Mouse (Mus musculus) limb, embryonic 10.5 days (tissue): ENCODE data around the gene Pld1. TPM values are rescaled to one million over a fixed set of nuclear protein-coding genes. Genes with fewer than 3 reads are reported as not detected.
"Not testable (repeated sequence)": the region's sequence is repeated elsewhere in the genome, so short reads cannot be mapped to it uniquely, and the experiment has no call there.

Experiments
- DNase-seq: peaks from one replicate; pipeline ENCODE4 v3.0.0-alpha.2; 2017; ENCODE audit warnings: low spot score
- H3K27ac ChIP-seq: fragments of 300-500 bp; sonication (generic); 2 replicates; pipeline ENCODE4 v1.5.1; 2016; ENCODE audit warnings: mild to moderate bottlenecking
- H3K27me3 ChIP-seq: fragments of 300-500 bp; sonication (generic); 2 replicates; pipeline ENCODE4 v1.6.1; 2016; ENCODE audit warnings: low read depth, mild to moderate bottlenecking; ENCODE audit not compliant: poor library complexity, severe bottlenecking
- H3K36me3 ChIP-seq: fragments of 300-500 bp; sonication (generic); 2 replicates; pipeline ENCODE4 v1.6.1; 2016; ENCODE audit warnings: mild to moderate bottlenecking, moderate library complexity
- H3K4me1 ChIP-seq: fragments of 300-500 bp; sonication (generic); 2 replicates; pipeline ENCODE4 v1.6.1; 2016
- H3K4me3 ChIP-seq: fragments of 300-500 bp; sonication (generic); 2 replicates; pipeline ENCODE4 v1.5.1; 2016; ENCODE audit warnings: mild to moderate bottlenecking, moderate library complexity
- H3K9me3 ChIP-seq: fragments of 300-500 bp; sonication (generic); replicated peaks from 2 replicates; pipeline ENCODE4 v1.6.1; 2016; ENCODE audit warnings: mild to moderate bottlenecking
- WGBS: fragments of 180-500 bp; shearing (Covaris S2); methylation state at CpG from one replicate; pipeline ENCODE4 v1.1.7; 2016; 5-methylcytosine and 5-hydroxymethylcytosine counted together
- polyA plus RNA-seq: library from polyadenylated mRNA; unstranded; fragments of >200 nt; fragmentation: Nextera tagmentation; extraction: Ambion mirVana; gene quantifications from 2 replicates; pipeline ENCODE4 v1.2.1, GENCODE M21; 2016

The Pld1 gene
- polyA plus RNA-seq, 1 experiment from 2014 or later = 2.1 TPM

DNA sequence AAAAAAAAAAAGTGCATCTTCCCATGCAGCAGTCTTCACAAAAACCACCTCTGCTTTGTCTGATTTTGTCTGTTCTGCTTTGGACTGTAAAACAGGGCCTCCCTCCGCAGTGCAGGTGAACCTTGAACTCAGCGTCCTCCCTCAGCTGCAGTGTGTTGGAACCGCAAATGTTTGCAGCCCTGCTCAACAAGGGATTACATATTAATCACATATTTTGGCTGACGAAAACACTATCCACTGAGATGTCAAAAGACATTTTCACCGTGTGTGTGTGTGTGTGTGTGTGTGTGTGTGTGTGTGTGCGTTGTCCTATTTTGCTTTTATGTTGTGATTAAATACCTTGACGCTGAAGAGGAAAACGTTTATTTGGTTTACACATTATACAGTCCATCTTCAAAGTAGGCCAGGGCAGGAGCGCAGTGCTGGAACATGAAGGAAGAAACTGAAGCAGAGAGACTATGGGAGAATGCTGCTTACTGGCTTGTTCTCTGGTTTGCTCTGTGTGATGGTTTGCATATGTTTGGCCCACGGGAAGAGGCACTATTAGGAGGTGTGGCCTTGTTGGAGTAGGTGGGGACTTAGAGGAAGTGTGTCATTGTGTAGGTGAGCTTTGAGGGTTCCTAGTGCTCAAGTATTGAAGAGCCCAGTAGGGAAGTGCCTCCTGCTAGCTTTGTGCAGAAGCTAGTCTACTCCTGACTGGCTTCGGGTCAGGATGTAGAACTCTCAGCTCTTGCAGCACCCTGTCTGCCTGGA is 17.1 kb upstream of the Pld1 start:
- Histone ChIP-seq H3K27me3 (no peaks in the 10 kb centered on the region), H3K9me3 (0 out of 2 replicates have a peak, but pooled peaks cover 2% of the 10 kb centered on the region), H3K4me3 (no peak overlapping the region), H3K4me1 (no peaks in the 10 kb centered on the region), H3K36me3 (no peaks in the 10 kb centered on the region), H3K27ac (no peak overlapping the region)
- no peak for DNase-seq
- WGBS = 94% methylated on average over 11 of the region's 11 CpGs

GRCm38 (mm10) chr3:27924037-27924436 is 14.5 kb upstream of the Pld1 start:
- no peak for DNase-seq
- WGBS = 76% methylated on average over 3 of the region's 3 CpGs
- Histone ChIP-seq H3K36me3 (no peaks in the 10 kb centered on the region), H3K27ac (no peak overlapping the region), H3K9me3 (0 out of 2 replicates have a peak, but pooled peaks cover under 1% of the 10 kb centered on the region), H3K27me3 (no peaks in the 10 kb centered on the region), H3K4me1 (no peaks in the 10 kb centered on the region), H3K4me3 (no peak overlapping the region)

DNA sequence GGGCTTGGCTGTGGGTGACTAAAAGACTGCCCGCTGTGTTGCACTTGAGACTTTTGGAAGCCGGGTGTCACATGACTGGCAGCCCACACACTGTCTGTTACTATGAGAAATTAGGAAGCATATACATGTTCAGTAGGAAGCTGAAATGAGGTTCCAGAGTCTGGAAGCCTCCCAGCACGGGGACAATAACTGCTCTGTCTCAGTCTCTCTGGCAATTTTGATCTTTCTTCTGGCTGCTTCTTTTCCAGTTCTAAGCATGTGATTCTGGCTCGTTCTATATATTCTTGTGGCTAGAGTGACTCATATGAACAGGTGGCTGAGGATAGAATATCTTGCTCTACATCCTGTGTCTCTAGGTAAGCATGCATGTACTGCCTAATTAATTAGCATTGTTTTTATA is 9.3 kb upstream of the Pld1 start:
- no peak for DNase-seq
- Histone ChIP-seq H3K4me3 (no peak overlapping the region), H3K27ac (no peak overlapping the region), H3K27me3 (no peaks in the 10 kb centered on the region), H3K36me3 (no peaks in the 10 kb centered on the region), H3K9me3 (no peaks in the 10 kb centered on the region), H3K4me1 (no peaks in the 10 kb centered on the region)
- WGBS = 91% methylated on average over 4 of the region's 4 CpGs

DNA sequence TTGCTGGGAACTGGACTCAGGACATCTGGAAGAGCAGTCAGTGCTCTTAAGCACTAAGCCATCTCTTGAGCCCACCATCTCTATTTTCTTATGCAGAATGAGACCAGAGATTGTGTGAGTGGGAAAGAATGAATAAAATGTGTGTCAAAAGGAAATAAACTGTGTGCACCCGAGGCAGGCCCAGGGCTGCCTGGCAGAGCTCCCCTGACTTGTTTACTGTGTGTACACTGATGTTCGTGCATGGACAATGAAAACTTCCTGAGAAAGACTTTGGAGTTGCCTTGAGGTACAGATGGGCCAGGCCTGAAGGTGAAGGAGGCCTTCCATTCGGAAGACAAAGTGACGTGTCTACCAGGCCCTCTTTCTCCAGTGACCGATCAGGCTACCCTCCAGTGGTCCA is 6.1 kb upstream of the Pld1 start:
- Histone ChIP-seq H3K9me3 (no peaks in the 10 kb centered on the region), H3K27ac (no peak overlapping the region), H3K4me1 (no peaks in the 10 kb centered on the region), H3K4me3 (no peak overlapping the region), H3K27me3 (no peaks in the 10 kb centered on the region), H3K36me3 (no peaks in the 10 kb centered on the region)
- DNase-seq = no peak
- WGBS = 88% methylated on average over 5 of the region's 5 CpGs

DNA sequence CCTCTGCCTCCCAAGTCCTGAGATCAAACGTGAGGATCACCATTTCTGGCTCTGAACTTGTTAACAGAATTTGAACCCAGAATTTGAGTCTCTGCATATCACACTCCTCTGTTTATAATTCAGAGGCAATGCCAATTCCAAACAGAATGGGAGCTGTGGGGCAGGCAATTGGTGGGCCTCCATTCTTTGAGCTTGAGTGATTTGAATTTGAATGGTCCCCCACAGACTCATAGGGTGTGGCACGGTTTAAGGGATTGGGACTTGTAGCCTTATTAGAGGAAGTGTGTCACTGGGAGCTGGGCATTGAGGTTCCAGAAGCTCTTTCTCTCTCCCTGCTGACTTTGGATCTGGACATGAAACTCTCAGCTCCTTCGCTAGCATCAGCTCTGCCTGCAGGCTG is 2.9 kb upstream of the Pld1 start:
- 82% methylated on average over 3 of the region's 3 CpGs for WGBS
- H3K27ac ChIP-seq = no peak overlapping the region

GRCm38 (mm10) chr3:27936731-27937130 is 1.8 kb upstream of the Pld1 start:
- Histone ChIP-seq H3K36me3 (no peaks in the 10 kb centered on the region), H3K27me3 (peaks cover 6% of the 10 kb centered on the region; the same call in 1 of the 2 replicates), H3K27ac (no peak overlapping the region), H3K9me3 (no peaks in the 10 kb centered on the region), H3K4me3 (no peak overlapping the region), H3K4me1 (peaks cover 17% of the 10 kb centered on the region)
- DNase-seq = no peak
- WGBS = 87% methylated on average over 5 of the region's 5 CpGs

More for the DNA sequence above, 2.9 kb upstream of the Pld1 start:
- Histone ChIP-seq H3K36me3 (no peaks in the 10 kb centered on the region), H3K9me3 (no peaks in the 10 kb centered on the region), H3K27me3 (peaks cover 6% of the 10 kb centered on the region; the same call in 1 of the 2 replicates), H3K4me1 (peaks cover 17% of the 10 kb centered on the region), H3K4me3 (no peak overlapping the region)
- no peak for DNase-seq

DNA sequence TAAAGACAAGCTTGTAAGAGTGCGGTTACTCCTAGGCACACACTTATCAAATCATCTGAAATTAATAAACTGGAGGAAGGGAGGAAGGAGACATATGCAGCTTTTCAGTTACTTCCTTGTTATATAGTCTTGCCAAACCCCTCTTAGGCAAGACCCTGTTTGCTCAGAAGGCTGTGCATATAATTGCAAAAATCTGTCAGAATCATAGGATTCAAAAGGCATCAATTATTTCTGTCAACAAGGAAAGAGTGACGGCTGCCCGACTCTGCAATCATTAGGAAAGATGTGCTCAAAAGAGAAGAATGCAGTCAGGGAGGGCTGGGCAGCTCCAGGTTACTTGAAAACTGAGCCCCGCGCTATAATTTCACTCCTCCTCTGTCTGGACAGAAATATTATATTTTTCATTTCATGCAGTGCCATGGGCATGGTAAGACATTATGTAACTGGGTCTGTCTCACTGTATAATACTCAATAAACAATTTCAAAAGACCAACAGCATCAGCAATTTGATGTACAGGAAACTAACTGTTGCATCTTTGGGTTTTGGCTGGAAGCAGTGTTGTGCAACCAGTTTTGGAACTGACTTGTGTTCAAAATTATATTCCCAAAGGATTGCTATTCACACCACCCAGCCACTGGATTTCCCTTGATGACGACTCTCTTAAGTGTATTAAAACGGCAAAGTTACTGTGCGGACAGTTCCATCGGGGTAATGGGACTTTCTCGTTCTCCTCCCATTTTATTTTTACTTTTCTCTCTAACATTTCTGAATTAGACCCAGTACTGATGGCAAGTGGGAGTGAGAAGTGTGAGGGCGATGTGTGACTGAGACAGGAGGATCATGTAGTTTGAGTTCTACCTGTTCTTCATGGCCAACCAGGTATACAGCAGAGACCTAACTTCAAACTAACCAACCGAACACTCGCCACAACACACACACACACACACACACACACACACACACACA is 1.1 kb upstream of the Pld1 start:
- Histone ChIP-seq H3K27me3 (peaks cover 6% of the 10 kb centered on the region; the same call in 1 of the 2 replicates), H3K27ac (no peak overlapping the region), H3K9me3 (no peaks in the 10 kb centered on the region), H3K4me1 (peaks cover 17% of the 10 kb centered on the region), H3K36me3 (no peaks in the 10 kb centered on the region), H3K4me3 (no peak overlapping the region)
- DNase-seq = no peak
- WGBS = 79% methylated on average over 13 of the region's 13 CpGs

GRCm38 (mm10) chr3:27941634-27942033 is 3.1 kb downstream of the Pld1 start:
- no peaks in the 10 kb centered on the region for H3K36me3 ChIP-seq
- peaks cover 6% of the 10 kb centered on the region; the same call in 1 of the 2 replicates for H3K27me3 ChIP-seq
- whole genome bisulfite sequencing = 94% methylated on average over 3 of the region's 3 CpGs
- peaks cover 17% of the 10 kb centered on the region for H3K4me1 ChIP-seq
- no peaks in the 10 kb centered on the region for H3K9me3 ChIP-seq
- H3K27ac ChIP-seq = no peak overlapping the region
- H3K4me3 ChIP-seq = no peak overlapping the region
- DNase-seq = no peak

DNA sequence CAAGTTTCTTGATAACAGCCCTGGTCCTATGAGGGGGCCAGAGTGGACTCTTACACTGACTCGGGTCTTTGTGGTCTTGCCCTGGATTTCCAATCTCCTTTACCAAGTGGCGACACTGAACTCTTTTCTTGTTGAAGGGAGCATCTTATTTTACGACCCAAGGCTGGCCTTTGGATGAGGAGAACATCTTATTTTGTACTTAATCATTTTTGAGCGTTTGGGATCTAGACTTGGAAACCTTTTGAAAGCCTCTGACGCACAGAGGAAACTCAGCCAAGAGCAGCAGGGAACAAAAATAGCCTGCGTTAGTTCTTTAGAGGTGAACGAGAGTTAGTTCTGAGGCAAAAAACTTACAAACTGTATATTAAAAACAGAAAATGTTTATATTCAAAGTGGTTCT is 4.5 kb downstream of the Pld1 start:
- WGBS = 91% methylated on average over 7 of the region's 7 CpGs
- no peak for DNase-seq
- Histone ChIP-seq H3K27me3 (peaks cover 6% of the 10 kb centered on the region; the same call in 1 of the 2 replicates), H3K4me3 (no peak overlapping the region), H3K36me3 (no peaks in the 10 kb centered on the region), H3K4me1 (peaks cover 15% of the 10 kb centered on the region), H3K27ac (no peak overlapping the region), H3K9me3 (no peaks in the 10 kb centered on the region)

- not testable (repeated sequence) for H3K9me3 ChIP-seq, H3K4me3 ChIP-seq, H3K4me1 ChIP-seq, H3K36me3 ChIP-seq, H3K27me3 ChIP-seq, H3K27ac ChIP-seq, DNase-seq
- WGBS = 89% methylated on average over 2 of the region's 2 CpGs
These were observed 6.9 kb downstream of the Pld1 start for GRCm38 (mm10) chr3:27945397-27945796.

DNA sequence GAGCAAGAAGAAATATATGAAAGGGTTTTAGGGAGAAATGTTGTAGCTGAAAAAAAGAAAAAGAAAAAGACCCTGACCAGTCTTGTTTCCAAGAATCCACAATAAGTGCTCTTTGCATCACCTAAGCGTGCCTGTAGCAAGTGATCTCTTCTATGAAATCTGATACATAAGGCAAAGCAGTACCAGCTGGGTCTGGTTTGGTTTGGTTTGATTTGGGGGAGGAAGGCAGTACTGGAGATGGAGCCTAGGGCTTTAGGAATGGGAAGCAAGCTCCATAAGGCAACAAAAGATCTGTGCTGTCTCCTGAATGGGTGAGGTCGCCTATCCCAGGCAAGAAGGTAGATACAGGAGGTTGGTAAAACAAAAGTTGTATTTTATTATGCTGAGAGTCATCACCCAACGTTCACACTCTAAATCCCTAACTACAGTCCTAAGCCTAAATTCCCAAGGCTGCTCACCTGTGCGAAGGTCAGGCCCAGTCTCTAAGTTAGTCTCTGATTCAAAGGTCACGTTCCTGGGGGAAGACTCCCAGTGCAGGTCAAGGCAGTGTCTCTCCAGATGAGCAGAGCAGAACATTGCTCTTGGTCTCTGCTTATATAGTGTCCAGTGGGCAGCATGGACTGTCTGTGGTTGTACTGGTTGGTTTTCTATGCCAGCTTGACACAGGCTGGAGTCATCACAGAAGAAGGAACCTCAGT is 10.8 kb downstream of the Pld1 start:
- WGBS = 82% methylated on average over 5 of the region's 5 CpGs
- H3K36me3 ChIP-seq = no peaks in the 10 kb centered on the region
- no peak for DNase-seq
- no peak overlapping the region for H3K27ac ChIP-seq
- peaks cover 6% of the 10 kb centered on the region; the same call in 1 of the 2 replicates for H3K4me1 ChIP-seq
- no peak overlapping the region for H3K4me3 ChIP-seq
- no peaks in the 10 kb centered on the region for H3K27me3 ChIP-seq
- no peaks in the 10 kb centered on the region for H3K9me3 ChIP-seq

DNA sequence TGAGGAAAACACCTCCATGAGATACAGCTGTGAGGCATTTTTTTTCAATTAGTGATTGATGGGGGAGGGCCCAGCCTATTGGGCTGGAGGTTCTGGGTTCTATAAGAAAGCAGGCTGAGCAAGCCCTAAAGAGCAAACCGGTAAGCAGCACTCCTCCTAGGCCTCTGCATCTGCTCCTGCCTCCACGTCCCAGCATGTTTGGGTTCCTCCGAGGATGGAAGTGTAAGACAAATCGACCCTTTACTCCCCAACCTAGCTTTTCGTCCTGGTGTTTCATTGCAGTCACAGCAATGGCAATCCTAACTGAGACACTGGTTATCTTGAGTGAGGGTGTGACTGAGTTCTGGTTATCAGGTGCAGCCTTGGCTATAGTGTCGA is 11.4 kb downstream of the Pld1 start:
- no peaks in the 10 kb centered on the region for H3K27me3 ChIP-seq
- DNase-seq = no peak
- no peaks in the 10 kb centered on the region for H3K36me3 ChIP-seq
- H3K9me3 ChIP-seq = no peaks in the 10 kb centered on the region
- no peak overlapping the region for H3K4me3 ChIP-seq
- WGBS = 87% methylated on average over 6 of the region's 6 CpGs
- H3K4me1 ChIP-seq = peaks cover 6% of the 10 kb centered on the region; the same call in 1 of the 2 replicates
- H3K27ac ChIP-seq = no peak overlapping the region
